Mouse (Mus musculus): ENCODE measurements around the gene Nop10.
"Not testable (repeated sequence)": the region's sequence is repeated elsewhere in the genome, so short reads cannot be mapped to it uniquely, and the experiment has no call there.

The Nop10 gene

DNA sequence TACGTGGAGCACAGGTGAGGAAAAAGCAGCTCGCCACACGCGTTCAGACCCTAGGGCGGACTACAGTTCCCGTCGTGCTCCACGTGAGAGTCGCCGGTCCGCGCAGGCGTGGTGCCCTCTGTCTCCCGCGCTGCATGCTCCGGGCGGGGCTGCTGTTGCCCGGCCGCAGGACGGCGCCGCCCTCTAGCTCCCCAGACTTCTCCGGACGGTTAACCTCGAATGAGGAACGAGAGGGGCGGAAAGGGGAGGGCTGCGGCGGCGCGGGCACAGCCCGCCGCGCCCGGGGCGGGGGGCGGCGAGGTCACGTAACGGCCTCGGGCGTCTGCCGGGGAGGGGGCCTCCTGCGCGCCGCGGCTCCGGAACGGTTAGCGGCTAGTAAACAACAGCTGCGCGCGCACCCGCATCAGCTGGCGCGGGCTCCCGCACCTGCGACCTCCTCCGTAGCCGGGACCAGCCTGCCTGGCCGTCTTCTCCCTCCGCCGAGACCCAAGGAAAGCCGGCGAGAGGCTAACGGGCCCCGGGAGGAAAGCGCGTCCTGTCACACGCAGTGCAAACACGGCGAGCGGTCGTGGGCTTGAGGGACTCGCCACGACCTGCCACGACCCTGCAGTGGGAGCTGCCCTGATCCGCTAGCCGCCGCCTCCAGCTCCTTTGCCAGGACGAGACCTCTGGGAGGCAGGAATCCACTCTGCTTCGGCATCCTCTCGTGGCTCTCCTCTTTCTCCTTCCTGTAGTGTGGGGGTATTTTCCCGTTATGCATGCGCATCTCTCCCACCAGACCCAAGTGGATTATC is 3.9 kb downstream of the Nop10 start, which contains the start of gene Slc12a6:
TSS of gene Slc12a6 (plus strand) at position 378 of the 794 bp plus-strand sequence.
- DNase-seq = peak; percentile 96

DNA sequence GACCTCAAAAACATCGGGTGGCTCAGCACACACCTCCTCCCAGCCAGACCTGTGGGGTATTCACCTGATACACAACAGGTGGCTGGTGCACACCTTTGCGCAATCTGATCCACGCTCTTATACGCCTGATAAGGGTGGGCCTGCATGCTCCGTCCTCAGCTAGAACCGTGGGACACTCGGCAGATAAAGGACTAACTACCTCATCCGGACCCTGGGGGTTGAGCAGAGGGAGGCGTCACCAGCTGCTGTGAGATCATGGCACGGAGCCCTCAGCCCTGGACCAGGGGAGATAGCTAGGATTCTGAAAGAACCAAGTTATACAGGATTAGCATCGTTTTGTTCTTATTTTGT is 4.5 kb downstream of the Nop10 start, which contains the start of gene Gm21985:
TSS of gene Gm21985 (plus strand) at position 73 of the 351 bp plus-strand sequence.
- DNase-seq = peak; percentile 79

DNA sequence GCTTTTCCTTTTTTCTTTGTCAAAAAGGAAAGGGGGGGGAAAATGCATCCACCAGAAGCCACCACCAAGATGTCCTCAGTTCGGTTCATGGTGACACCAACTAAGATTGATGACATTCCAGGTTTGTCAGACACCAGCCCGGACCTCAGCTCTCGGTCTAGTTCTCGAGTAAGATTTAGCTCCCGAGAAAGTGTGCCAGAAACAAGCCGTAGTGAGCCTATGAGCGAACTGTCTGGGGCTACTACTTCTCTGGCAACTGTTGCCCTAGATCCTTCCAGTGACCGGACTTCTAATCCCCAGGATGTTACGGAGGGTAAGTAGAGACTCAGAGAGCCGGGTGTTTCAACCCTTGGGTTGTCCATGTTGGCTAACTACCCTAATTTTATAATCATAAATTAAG is 5.1 kb downstream of the Nop10 start:
- no peak for DNase-seq

DNA sequence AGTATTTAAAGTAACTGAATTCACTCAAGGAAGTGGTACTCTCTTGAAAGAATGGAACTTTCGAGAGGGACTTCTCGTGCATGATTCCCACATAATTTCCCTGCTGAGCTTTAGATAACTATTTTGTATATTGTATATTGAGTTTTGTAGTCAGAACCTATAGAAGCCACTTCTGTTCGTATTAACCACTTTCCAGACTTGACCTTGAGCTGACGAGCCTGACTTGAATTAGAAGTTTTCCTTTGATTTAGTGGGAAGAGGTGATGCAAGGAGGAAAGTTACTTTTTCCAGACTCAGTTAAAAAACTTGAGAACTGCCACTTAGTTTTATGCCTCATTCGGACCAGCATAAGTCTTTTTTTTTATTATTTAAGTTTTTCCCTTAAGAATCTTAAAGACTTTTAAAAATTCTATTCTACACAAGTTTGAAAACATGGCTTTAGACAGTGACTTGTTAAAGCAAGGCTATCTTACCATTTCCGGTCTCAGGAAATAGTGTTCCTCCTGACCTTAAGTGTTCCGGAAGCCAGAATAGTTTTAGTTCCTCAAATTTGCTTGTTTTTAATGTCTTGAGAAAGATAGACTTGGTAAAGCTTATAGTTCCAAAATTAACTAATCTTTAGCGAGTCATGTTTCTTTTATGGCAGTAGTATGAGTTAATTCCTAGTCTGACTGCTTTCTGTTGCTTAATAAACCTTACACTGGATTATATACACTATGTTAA is 6.0 kb downstream of the Nop10 start:
- no peak for DNase-seq

DNA sequence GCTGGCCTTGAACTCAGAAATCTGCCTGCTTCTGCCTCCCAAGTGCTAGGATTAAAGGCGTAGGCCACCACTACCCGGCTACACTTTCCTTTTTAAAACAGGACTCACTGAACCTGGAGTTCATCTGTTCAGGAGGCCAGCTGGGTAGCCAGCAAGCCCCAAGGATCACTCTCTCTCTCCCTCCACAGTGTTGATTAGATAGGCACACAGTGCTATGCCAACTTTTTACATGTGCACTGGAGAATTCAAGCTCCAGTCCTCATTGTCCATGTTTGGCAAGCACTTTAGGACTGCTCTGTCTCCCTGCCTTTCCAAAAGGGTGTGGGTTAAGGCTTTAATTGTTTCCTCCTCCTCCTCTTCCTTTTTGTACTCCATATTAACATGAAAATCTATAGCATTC is 8.3 kb downstream of the Nop10 start:
- no peak for DNase-seq

DNA sequence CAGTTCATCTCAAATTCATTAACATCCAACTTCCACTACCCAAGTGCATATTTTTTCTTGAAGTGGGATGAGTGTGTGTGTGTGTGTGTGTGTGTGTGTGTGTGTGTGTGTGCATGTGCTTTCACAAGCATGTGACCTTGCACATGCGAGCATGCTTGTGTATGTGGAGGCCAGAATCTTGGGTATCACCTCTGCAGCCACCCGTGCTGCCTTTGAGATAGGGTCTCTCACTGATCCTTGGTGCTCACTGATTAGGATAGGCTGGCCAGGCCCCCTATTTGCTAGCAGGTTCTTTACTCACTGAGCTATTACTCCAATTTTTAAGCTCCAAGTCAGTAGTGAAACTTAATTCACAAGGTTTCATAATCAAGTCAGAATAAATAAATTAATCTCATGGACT is 11.2 kb downstream of the Nop10 start:
- DNase-seq = peak; percentile 46

DNA sequence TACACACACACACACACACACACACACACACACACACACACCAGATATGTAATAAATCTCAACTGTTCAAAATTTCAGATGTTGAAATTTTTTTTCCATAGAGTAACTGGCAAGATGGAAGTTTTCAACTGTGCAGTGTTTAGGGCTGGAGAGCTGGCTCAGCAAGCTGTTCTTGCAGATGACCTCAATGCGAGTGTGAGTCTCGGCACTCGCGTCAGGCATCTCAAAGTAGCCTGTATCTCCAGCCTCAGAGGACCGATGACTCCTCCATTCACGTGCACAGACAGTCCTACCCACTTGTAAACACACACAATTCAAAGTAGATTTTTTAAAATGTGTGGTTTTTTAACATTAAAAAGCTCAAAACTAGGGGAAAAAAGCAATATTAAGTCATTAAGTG is 11.7 kb downstream of the Nop10 start:
- no peak for DNase-seq

DNA sequence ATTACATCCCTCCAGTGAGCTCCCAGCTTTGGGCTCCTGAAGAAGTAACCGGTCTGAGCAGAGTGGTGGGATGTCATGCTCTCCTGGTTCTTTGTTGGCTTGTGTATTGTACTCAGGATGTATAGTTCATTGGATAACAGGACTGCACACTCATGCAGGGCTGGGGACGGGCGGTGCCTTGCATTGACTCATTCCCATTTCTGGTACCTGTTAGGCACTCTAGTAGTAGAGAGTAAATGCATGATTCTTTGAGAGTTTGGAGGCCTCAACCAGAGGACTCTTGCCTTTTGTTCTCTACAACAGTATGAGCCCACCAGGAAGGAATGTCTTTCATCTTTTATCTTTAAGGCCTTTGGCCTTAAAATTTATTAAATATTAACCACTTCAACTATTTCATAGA is 15.1 kb downstream of the Nop10 start:
- no peak for DNase-seq

DNA sequence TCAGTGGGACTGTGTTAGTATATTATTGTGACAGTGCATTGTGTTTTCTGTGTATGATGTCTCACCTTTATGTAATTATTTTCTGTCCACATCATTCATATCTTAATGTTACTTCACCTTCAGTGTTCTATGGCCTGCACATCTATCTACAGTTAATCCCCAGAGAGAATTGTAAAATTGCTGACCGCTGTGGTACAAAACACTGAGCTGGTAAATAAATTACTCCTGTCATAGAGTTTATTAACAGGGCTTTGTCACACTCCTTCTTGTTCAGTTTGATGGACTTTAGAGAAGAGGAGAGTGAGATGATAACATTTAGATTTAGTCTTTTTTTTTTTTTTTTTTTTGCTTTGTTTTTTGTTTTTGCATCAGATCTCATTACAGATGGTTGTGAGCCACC is 21.1 kb downstream of the Nop10 start:
- no peak for DNase-seq

DNA sequence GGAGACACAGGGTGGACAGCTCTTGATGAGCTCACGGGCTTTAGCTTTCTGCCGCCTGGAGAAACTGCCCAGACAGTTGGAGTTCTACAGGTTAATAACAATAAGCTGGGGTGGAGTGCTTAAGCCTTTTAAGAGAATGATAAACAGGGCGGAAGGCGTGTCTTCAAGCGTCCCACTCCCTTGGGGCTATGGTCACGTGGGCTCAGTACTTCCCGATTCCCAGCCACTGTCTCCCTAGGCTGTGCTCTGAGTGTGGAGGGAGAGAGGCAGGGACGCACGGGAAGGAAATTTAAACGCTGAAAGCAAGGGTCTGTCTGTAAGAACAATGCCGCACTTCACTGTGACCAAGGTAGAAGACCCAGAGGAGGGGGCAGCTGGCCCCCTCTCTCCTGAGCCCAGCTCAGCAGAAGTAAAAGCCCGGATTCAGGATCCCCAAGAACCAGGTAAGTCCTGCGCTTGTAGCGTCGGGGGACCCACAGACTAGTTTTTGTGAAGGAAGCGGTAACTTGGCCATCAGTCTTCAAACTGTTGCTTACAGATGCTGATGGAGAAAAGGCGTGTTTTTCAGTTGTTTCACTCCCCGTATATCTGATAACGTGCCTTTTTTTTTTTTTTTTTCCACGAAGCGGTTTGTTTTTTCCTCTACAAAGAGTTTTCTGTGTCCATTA is 22.8 kb downstream of the Nop10 start:
- peak; percentile 70 for DNase-seq

DNA sequence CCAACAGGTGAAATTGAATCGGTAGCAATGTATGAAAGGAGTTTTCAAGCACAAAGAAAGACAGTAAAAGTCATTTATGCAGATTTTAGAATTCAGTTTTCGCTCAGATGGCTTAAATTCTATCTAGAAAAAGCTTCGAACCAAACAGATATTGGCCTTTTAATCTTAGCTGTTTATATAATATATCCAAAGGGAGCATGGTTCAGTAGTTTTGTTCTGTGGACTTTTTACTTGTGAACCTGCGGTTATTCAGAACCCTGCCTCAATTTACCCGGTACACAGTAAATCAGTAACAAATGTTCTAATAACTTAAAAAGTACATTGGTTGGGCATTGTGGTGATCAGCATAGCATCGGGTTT is 23.3 kb downstream of the Nop10 start:
- DNase-seq = no peak

DNA sequence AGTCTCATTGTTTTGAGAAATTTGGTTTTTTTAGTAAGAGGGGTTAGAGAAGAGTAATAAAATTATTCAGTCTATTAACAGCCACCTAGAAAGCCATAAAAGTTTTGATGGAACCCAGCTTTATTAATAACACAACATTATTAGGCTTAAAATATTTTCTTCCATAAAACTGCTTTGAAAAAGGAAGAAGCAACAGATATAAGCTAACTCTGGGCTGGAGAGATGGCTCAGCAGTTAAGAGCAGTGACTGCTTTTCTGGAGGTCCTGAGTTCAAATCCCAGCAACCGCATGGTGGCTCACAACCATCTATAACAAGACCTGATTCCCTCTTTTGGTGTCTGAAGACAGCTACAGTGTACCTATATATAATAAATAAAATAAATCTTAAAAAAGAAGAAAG is 24.3 kb downstream of the Nop10 start:
- DNase-seq = not testable (repeated sequence)

DNA sequence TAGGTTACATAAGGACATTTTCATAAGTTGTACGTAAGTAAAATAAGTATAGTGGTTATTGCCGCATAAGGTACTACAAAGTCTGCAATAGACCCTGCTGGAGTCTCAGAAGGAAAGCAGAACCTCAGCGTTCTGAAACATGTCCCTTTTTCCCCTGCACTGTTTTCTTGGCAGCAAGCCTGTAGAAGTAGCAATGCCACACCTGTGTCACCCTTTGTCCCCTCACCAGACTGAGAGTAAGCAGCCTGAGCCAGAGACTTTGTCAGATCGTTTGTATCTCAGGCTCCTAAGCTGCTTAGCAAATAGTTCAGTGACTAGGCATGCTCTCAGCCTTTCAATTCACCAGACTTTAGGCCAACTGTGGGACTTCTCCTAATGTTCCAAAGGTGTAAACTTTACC is 25.3 kb downstream of the Nop10 start:
- DNase-seq = no peak

DNA sequence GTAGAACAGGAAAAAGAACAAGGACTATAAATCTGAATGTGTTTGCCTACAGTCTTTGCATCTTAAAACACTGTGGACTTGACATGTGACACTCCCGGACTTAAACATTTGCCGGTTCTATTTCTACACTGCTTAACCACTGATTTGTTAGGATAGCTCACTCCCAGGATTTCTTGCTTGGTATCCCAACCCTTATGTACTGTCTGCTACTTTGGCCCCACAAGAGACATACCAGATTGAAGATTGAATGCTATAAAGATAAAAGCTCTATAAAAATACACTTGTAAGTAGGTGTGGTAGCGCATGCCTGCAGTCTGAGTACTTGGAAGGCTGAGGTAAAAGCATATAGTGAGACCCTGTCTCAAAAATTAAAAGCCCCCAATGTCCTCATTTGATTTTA is 27.8 kb downstream of the Nop10 start:
- no peak for DNase-seq

DNA sequence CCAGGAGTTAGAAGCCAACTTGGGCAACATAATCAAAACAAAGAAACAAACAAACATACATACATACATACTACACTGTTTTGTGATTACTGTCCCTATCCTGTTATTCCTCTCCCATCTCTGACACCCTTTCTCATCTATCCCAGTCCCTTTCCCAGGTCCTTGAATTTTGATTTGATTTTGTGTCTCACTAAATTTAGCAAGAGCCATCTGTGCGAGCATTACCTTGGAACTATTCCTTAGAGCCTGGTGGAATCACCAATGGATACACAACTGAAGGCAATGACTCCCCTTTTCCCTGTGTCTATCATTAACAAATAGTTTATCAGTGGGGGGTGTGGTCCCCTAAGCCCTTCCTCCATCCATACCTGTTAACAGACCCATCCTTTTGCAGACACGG is 31.1 kb downstream of the Nop10 start:
- no peak for DNase-seq

DNA sequence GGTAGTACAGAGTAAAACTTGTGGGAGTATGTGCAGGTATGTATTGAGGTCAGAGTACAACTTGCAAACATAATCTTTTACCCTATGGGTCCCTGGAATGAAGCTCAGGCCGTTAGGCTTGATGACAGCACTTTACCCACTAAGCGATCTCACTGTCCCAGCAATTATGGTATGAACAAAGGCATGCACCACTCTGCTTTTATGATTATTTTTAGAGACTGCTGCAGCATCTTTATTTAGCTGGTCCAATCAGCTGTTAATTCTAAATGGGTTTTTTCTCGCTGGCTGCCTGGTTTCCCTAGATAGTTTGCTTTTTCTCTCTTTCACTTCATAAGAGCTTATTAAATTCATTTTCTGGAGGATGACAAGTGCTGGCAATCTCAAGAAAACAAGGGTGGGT is 34.5 kb downstream of the Nop10 start:
- DNase-seq = no peak

DNA sequence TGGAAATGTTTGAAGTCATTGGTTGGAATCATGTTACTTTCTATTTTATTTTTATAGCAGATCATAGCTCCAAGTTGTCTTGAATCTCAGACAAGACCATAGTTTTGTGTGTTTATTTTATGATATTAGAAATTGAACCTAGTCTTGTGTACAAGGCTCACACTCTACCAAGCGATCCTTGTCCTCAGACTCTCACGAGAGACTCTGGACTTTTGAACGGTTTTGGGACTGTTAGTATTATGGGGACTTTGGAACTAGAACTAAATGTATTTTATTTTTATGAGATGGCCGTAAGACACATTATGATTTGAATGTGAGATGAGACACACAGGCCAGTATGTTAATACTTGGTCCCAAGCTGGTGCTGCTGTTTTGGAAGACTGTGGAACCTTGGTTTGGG is 36.5 kb downstream of the Nop10 start:
- no peak for DNase-seq

DNA sequence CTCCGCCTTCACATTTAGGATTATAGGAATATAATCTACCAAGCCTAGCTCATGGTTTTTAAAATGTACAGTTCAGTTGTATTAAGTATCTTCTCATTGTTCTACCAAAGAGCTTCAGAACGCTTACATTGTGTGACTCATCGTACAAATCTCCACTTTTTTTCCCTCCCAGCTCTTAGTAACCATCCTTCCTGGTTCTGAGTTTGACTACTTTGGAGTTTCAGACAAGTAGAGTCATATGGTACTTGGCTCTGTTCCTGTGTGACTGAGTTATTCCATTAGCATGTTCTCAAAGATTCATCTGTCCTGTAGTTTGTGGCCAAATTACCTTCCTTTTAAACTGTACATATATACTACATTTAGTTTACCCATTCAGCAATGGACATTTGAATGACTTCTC is 46.9 kb downstream of the Nop10 start:
- no peak for DNase-seq

DNA sequence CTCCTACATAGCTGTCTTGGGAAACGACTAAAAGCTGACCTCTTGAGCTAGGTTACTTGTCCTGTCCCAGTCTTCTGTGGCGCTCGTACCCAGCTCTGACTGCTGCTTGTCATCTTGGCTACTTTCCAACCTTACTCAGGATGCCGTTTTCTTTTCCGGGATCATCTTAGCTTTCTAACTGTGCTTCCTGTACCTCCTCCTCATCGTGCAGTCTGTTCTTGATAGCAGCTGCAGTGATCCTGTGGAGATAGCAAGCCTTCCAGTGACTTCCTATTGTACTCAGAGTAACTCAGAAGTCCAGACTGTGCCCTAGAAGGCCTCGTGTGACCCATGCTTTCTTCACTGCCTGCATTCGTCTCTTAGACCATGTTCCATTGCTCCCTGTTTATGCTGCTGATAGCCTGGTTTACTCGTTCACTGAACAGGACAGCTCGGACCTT is 47.5 kb downstream of the Nop10 start:
- no peak for DNase-seq
